Mouse (Mus musculus): ENCODE measurements around the gene Heg1. TPM values are rescaled to one million over a fixed set of nuclear protein-coding genes. Genes with fewer than 3 reads are reported as not detected.

Gene Heg1
- polyA plus RNA-seq, 1 experiment from 2014 or later: 10.2 TPM

DNA sequence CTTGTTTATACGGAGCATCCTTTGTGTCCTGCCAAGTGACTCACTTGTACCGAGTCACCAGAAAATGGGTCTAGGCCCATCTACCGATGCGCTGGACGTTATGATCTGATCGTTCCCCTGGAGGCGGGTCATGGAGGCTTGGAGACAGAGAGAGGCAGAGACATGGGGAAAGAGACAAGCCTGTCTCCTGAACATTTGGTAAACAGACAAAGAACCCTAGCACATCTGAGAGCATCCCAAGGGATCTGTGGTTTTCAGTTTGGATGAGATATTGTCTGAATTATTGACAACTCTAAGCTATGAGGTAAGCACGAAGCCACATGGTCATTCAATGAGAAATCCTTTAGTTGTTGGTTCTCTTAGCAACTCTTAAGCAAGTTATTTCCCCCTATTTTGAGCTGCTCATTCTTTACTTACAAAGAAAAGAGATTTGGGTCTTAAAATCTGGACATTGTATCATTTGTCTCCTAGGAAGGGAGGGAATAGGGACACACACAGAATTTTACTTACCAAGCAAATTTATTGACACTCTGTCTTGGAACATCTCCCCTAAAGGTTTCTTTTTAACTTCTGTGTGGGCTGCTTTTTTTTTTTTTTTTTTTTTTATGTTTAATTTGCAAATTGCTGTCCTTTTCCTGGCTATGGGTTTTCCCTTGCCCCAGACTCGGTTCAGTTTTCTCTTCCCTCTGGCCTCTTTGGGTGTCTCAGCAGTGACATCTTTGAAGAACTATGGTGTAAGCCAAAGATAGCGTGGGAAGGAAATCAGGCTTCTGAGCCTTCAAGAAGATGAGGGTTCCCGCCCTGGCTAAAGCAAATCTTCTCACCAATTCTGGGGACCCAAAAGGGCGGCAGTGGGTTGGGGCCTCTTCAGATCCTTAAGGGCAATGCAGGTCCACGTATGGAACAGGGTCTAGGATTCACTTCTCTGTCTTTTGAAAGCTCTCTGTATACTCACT is 686 bp upstream of the Heg1 start:
- WGBS: 67% methylated on average over 13 of the region's 13 CpGs
- H3K27ac ChIP-seq (ENCODE audit: low read length): peak overlapping the region; percentile 79
- peak; percentile 53; the same call in 1 of the 2 replicates for ATAC-seq
- H3K4me3 ChIP-seq (ENCODE audit: low read length): peak overlapping the region; percentile 88
- no peaks in the 10 kb centered on the region for H3K27me3 ChIP-seq (replicated peaks; ENCODE audit: control insufficient read depth, insufficient read depth, low read length)
- no peaks in the 10 kb centered on the region for H3K9me3 ChIP-seq (ENCODE audit: control insufficient read depth, low read length)
- H3K9ac ChIP-seq (ENCODE audit: low read depth, low read length): peak overlapping the region; percentile 92
- peaks cover 20% of the 10 kb centered on the region for H3K4me1 ChIP-seq (ENCODE audit: control insufficient read depth, insufficient read depth, low read length)
- peak overlapping the region; percentile 97 for H3K4me2 ChIP-seq (ENCODE audit: low read depth, low read length)
- no peaks in the 10 kb centered on the region for H3K36me3 ChIP-seq (ENCODE audit: control insufficient read depth, insufficient read depth, low read length)

DNA sequence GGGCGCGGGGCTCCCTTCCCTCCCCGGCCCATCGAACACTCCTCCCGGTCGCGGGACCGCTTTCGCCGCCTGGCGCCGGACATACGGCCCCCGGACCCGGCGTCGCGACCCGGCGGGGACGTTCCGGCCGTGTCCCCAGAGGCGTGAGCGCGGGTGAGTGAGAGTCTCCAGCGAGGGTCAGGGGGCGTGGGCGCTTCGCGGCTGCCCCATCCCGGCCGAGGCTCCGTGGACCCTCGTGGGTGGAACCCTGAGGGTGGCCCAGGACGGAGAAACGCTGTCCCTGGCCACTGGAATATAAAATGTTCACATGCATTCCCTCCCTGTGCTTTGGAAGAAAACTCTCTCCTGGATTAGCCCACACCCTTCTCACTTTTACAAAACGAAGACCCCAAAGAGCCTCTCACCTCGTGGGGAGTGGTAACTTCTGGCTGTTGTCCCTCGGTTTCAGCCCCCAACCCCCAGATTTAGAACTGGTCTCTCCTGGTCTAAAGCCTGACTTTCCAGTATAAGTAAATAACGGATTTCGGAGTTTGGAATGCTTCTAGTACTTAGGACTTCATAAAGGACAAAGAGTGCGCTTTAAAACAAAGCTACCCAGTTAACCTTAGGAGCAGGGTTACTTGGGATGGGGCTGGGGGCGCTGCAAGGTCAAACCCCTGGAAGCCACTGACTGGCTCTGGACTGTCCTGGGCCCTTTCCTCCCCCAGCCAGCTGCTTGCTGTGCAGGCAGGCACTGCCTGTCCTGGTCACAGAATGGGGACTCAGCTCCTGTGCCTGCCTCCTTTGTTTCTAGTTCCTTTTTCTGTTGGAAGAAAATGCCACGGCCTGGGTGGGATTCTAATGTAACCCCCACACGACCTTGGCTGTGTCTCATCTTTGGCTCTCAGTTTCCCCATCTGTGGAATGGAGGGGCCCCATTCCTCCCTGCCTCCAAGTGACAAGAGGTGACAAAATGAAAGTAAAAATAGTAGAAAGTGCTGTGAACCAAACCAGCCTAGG is 832 bp downstream of the Heg1 start:
- Histone ChIP-seq H3K27ac (ENCODE audit: low read length) (peak overlapping the region; percentile 79), H3K4me3 (ENCODE audit: low read length) (peak overlapping the region; percentile 88), H3K4me2 (ENCODE audit: low read depth, low read length) (peak overlapping the region; percentile 97), H3K9me3 (ENCODE audit: control insufficient read depth, low read length) (no peaks in the 10 kb centered on the region), H3K36me3 (ENCODE audit: control insufficient read depth, insufficient read depth, low read length) (no peaks in the 10 kb centered on the region), H3K4me1 (ENCODE audit: control insufficient read depth, insufficient read depth, low read length) (peaks cover 20% of the 10 kb centered on the region), H3K27me3 (replicated peaks; ENCODE audit: control insufficient read depth, insufficient read depth, low read length) (no peaks in the 10 kb centered on the region), H3K9ac (ENCODE audit: low read depth, low read length) (peak overlapping the region; percentile 92)
- ATAC-seq: peak; percentile 34
- WGBS: 2% methylated on average over 44 of the region's 46 CpGs

DNA sequence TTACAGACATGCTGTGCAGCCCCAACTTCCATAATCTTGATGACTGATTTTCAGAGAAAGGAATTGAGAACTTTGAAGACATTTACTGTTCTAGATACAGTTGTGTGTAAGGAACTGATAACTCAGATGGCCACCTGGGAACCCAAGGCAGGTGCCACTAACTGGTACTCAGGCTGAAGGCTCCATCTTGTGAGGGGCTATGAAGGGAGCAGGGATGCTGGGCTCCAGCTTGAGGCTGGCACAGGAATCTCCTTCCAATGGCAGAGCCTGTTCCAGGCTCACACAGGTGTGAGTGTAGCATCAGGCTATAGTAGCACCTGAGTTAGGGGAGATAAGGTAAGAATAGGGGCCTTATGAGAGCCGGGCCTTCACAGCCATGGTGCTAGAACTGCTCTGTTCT is 1.9 kb downstream of the Heg1 start:
- Histone ChIP-seq H3K27me3 (replicated peaks; ENCODE audit: control insufficient read depth, insufficient read depth, low read length) (no peaks in the 10 kb centered on the region), H3K27ac (ENCODE audit: low read length) (no peak overlapping the region), H3K9me3 (ENCODE audit: control insufficient read depth, low read length) (no peaks in the 10 kb centered on the region), H3K4me3 (ENCODE audit: low read length) (peak overlapping the region; percentile 88), H3K4me2 (ENCODE audit: low read depth, low read length) (peak overlapping the region; percentile 97), H3K9ac (ENCODE audit: low read depth, low read length) (peak overlapping the region; percentile 92; the same call in 1 of the 2 replicates), H3K4me1 (ENCODE audit: control insufficient read depth, insufficient read depth, low read length) (peaks cover 20% of the 10 kb centered on the region), H3K36me3 (ENCODE audit: control insufficient read depth, insufficient read depth, low read length) (no peaks in the 10 kb centered on the region)
- 62% methylated on average over 1 of the region's 1 CpGs for WGBS
- ATAC-seq: no peak

DNA sequence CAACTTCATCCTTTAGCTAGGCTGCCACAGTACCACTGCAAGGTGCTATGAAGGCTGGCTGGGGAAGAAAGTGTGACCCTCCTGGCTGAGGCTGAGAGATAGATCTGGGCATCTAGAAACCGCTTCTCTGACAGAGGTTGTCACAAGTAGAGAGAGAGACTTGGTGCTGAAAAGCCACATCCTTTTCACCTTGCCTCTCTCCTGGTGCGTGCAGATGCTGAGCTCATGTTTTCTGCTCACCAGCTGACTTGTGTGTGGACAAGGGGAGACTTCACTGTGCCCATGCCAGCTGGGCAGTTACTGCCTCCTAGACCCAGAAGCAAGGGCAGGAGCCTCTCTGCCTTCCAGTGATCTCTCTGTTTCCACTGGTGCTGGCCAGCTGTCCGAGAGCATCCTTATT is 3.6 kb downstream of the Heg1 start:
- Histone ChIP-seq H3K27me3 (replicated peaks; ENCODE audit: control insufficient read depth, insufficient read depth, low read length) (no peaks in the 10 kb centered on the region), H3K27ac (ENCODE audit: low read length) (no peak overlapping the region), H3K9ac (ENCODE audit: low read depth, low read length) (peak overlapping the region; percentile 47; the same call in 1 of the 2 replicates), H3K4me1 (ENCODE audit: control insufficient read depth, insufficient read depth, low read length) (peaks cover 20% of the 10 kb centered on the region), H3K9me3 (ENCODE audit: control insufficient read depth, low read length) (no peaks in the 10 kb centered on the region), H3K4me3 (ENCODE audit: low read length) (no peak overlapping the region), H3K36me3 (ENCODE audit: control insufficient read depth, insufficient read depth, low read length) (no peaks in the 10 kb centered on the region), H3K4me2 (ENCODE audit: low read depth, low read length) (peak overlapping the region; percentile 97; the same call in 1 of the 2 replicates)
- WGBS: 71% methylated on average over 3 of the region's 3 CpGs
- no peak for ATAC-seq

DNA sequence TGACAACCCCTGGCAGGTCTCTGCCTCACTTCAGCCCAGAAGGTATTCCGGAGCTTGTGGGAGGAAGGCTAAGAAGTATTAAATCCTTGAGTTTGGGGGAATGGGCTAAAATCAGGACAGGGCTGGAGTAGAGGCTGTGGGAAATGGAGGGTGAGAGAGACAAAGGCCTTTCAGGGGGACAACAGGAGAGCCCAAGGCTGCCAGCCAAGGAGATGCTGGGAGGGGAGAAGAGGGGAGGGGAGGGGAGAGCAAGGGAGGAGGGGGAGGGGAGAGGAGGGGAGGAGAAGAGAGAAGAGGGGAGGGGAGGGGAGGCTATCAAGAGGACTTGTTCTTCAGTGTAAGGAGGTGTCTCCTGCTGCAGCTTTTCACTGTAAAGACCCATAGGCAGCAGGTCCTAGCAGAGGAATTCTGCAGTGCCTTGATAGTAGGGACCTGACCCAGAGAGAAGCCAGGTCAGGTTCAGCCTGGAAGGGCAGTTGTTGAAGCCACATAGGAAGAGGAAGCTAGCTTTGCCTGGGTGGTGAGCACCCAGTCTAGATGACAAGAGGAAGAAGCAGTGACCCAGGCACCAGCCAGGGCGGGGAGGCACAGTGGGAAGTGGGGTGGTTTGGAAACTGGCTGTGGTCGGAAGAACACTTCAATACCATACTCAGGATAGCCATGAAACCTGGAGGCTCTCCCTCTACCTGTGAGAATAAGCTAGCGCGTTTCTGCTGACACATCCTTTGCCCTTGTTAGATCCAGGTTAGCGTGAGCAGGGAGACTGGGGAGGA is 7.0 kb downstream of the Heg1 start:
- Histone ChIP-seq H3K4me2 (ENCODE audit: low read depth, low read length) (no peak overlapping the region), H3K9me3 (ENCODE audit: control insufficient read depth, low read length) (no peaks in the 10 kb centered on the region), H3K27ac (ENCODE audit: low read length) (no peak overlapping the region), H3K36me3 (ENCODE audit: control insufficient read depth, insufficient read depth, low read length) (no peaks in the 10 kb centered on the region), H3K4me3 (ENCODE audit: low read length) (no peak overlapping the region), H3K9ac (ENCODE audit: low read depth, low read length) (no peak overlapping the region), H3K4me1 (ENCODE audit: control insufficient read depth, insufficient read depth, low read length) (peaks cover 15% of the 10 kb centered on the region), H3K27me3 (replicated peaks; ENCODE audit: control insufficient read depth, insufficient read depth, low read length) (no peaks in the 10 kb centered on the region)
- no peak for ATAC-seq
- 77% methylated on average over 6 of the region's 6 CpGs for WGBS

DNA sequence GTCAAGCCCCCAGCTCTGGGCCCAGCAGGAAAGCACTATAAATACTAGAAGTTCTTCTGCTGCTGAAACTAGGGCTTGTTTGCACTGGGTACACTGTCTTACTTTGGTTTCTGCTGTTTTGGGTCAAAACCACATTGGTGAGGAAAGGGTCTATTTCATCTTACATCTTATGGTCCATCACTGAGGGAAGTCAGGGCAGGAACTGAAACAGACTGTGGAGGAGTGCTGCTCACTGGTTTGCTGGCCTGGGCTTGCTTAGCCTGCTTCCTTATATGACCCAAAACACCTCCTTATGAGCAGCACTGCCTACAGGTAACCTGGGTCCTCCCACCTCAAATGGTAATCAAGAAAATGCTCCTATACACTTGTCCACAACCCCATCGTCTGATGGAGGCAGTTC is 9.4 kb downstream of the Heg1 start:
- Histone ChIP-seq H3K27me3 (replicated peaks; ENCODE audit: control insufficient read depth, insufficient read depth, low read length) (no peaks in the 10 kb centered on the region), H3K9ac (ENCODE audit: low read depth, low read length) (no peak overlapping the region), H3K9me3 (ENCODE audit: control insufficient read depth, low read length) (no peaks in the 10 kb centered on the region), H3K4me2 (ENCODE audit: low read depth, low read length) (no peak overlapping the region), H3K4me3 (ENCODE audit: low read length) (no peak overlapping the region), H3K27ac (ENCODE audit: low read length) (no peak overlapping the region), H3K4me1 (ENCODE audit: control insufficient read depth, insufficient read depth, low read length) (peaks cover 18% of the 10 kb centered on the region), H3K36me3 (ENCODE audit: control insufficient read depth, insufficient read depth, low read length) (no peaks in the 10 kb centered on the region)
- no peak for ATAC-seq
- WGBS: 80% methylated on average over 1 of the region's 1 CpGs

DNA sequence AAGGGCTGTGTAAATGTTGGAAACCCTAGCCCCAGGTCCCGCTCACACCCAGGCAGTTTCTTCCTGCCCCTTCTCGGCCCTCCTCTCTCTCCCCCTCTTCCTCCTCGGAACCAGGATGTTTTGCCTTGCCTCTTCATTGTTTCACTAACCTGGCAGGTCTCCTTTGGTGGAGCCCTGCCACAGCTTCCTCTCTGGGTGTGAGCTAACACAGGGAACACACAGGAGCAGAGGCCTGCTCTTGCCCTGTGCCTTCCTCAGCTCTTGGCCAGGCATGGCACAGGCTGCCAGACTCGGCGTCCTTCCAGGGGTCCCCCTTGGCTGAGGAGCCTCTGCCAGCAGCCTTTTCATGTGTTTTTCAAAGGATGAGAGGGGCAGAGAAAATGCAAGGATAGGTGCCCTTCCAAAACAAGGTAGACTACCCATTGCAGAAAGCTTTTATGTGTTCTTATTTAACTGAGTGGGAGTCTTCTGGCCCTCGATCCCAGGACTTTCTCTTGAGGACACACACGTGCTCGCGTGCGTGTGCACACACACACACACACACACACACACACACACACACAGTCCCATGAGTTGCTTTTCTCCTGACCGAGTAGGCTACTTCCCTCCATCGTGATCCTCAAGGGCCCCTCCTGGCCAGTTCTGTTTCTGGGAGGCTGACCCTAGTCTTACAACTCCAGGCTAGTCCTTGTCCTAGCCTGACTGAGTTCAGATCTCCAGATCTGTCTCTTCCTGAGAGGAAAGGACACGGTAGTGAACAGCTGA is 12.8 kb downstream of the Heg1 start:
- Histone ChIP-seq H3K27me3 (replicated peaks; ENCODE audit: control insufficient read depth, insufficient read depth, low read length) (no peaks in the 10 kb centered on the region), H3K4me3 (ENCODE audit: low read length) (no peak overlapping the region), H3K4me1 (ENCODE audit: control insufficient read depth, insufficient read depth, low read length) (peaks cover 24% of the 10 kb centered on the region), H3K36me3 (ENCODE audit: control insufficient read depth, insufficient read depth, low read length) (no peaks in the 10 kb centered on the region), H3K4me2 (ENCODE audit: low read depth, low read length) (no peak overlapping the region), H3K9me3 (ENCODE audit: control insufficient read depth, low read length) (no peaks in the 10 kb centered on the region), H3K9ac (ENCODE audit: low read depth, low read length) (peak overlapping the region; percentile 38; the same call in 1 of the 2 replicates), H3K27ac (ENCODE audit: low read length) (peak overlapping the region; percentile 72)
- peak; percentile 55; the same call in 1 of the 2 replicates for ATAC-seq
- 62% methylated on average over 13 of the region's 13 CpGs for WGBS

DNA sequence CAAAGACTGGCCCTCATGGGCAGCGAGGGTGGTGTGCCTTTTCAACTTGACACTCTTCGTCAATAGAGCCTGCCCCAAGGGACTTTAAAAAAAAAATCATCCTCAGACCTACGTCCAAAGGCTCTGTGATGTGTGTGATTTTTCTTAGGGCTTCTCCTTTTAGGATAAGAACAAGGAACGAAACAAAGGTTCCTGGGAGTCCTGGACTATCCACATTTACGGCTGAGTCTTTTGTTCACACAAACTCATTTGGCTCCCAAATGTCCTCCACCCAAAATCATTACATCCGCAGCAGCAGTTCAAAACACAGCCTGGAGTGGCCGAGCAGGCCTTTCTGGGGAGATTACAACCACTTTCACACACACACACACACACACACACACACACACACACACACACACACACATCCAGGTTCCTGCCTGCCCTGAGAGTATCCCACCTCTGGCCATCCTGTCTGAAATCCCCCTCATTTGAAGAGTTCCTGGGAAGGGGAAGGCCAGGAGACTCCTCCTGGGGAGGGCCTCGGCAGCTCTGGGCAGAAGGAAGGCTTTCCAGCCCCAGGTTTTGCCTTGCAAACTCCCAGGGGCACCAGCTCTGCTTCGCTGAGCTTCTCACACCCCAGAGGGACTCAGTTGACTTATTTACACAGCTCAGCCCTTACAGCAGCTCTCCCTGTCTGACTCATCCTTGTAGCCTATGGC is 13.6 kb downstream of the Heg1 start:
- Histone ChIP-seq H3K4me1 (ENCODE audit: control insufficient read depth, insufficient read depth, low read length) (peaks cover 24% of the 10 kb centered on the region), H3K4me3 (ENCODE audit: low read length) (no peak overlapping the region), H3K4me2 (ENCODE audit: low read depth, low read length) (no peak overlapping the region), H3K36me3 (ENCODE audit: control insufficient read depth, insufficient read depth, low read length) (no peaks in the 10 kb centered on the region), H3K9ac (ENCODE audit: low read depth, low read length) (peak overlapping the region; percentile 21; the same call in 1 of the 2 replicates), H3K27ac (ENCODE audit: low read length) (peak overlapping the region; percentile 61), H3K27me3 (replicated peaks; ENCODE audit: control insufficient read depth, insufficient read depth, low read length) (no peaks in the 10 kb centered on the region), H3K9me3 (ENCODE audit: control insufficient read depth, low read length) (no peaks in the 10 kb centered on the region)
- 0 out of 2 replicates have a peak, but pooled peaks have one; percentile 53 for ATAC-seq
- WGBS: 46% methylated on average over 9 of the region's 9 CpGs
